Comparison of ENCODE assay signal across 9 mouse cellular contexts in the genomic region with DNA sequence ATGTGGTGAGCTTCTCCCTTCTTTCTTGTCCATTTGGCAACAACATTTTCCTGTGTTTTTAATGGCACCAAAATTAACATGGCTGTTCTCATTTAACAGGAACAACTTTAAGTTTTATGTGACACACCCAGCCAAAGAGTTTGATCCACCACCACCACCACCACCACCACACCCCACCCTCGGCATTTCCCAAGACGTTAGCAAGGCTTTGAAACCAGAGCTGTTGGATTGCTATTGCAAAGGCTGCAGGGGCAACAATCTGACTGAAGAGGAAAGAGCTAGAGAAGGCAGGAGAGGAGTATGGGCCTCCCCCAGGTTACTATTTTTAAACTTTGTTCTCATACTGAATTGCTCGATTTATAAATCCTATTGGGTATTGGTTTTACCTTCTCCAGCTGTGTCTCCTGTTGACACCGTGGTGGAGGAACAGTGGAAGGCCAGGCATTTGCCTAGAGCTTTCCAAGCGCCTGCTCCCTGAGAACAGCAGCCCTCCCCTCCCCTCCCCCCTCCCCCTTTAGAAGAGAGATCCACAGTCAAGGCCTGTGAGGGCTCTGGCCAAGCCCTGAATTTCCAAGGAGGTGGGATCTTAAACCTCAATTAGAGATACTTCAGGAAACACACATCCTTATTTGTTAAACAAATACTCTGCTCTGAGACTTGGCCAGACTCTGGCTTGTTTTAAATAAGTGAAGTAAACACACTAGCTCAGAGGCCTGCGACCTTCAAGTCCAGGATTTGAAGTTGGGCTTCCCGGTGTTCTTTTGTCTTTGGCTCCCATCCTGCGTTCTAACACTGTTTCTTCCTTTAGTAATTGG.
DNase-seq lines count a peak whose midpoint lies in the region; ATAC-seq and TF ChIP-seq lines count a peak whose summit lies in the region.
"Had no signal": no experiment of that assay in that cellular context is flagged by ENCODE, and none has a peak within 500 bp of the region (broad histone marks: within the 10 kb centered on the region; RNA-seq: fewer than 3 reads in every experiment).

No protein-coding gene starts in this region.

- WGBS in kidney, embryonic 16.5 days, result 23% methylated on average over 8 of the region's 8 CpGs
- 16% methylated on average over 8 of the region's 8 CpGs for WGBS in limb, embryonic 11.5 days
- 69% methylated on average over 8 of the region's 8 CpGs for WGBS in small intestine, adult 2 months

- H3K4me2 ChIP-seq in kidney, embryonic 16.5 days (replicated peaks; ENCODE audit: low read depth, low read length), result no peak overlapping the region
- no peak overlapping the region for H3K4me2 ChIP-seq in limb, embryonic 11.5 days (ENCODE audit: low read depth, severe bottlenecking)
- H3K4me2 ChIP-seq: liver, embryonic 15.5 days had no signal

- H3K4me3 ChIP-seq in kidney, embryonic 16.5 days (ENCODE audit: low read length), result no peak overlapping the region
- H3K4me3 ChIP-seq in limb, embryonic 11.5 days (ENCODE audit: low read depth, low read length), result no peak overlapping the region
- no peak overlapping the region for H3K4me3 ChIP-seq in small intestine, adult 2 months (ENCODE audit: low read depth, low read length)
- H3K4me3 ChIP-seq: liver, embryonic 15.5 days had no signal

- H3K27me3 ChIP-seq in kidney, embryonic 16.5 days (ENCODE audit: insufficient read depth, low read length), result no peaks in the 10 kb centered on the region
- H3K27me3 ChIP-seq in limb, embryonic 11.5 days (ENCODE audit: control insufficient read depth, insufficient read depth, low read length), result no peaks in the 10 kb centered on the region
- no peaks in the 10 kb centered on the region for H3K27me3 ChIP-seq in small intestine, adult 2 months (ENCODE audit: control insufficient read depth, insufficient read depth, low read length)
- H3K27me3 ChIP-seq: liver, embryonic 15.5 days had no signal

- no peaks in the 10 kb centered on the region for H3K36me3 ChIP-seq in kidney, embryonic 16.5 days (ENCODE audit: insufficient read depth, low read length)
- no peaks in the 10 kb centered on the region for H3K36me3 ChIP-seq in limb, embryonic 11.5 days (ENCODE audit: control insufficient read depth, insufficient read depth, low read length)
- no peaks in the 10 kb centered on the region for H3K36me3 ChIP-seq in small intestine, adult 2 months (ENCODE audit: control insufficient read depth, insufficient read depth, low read length)
- H3K36me3 ChIP-seq: liver, embryonic 15.5 days had no signal

- DNase-seq in kidney, adult 18-20 months, result no peak
- DNase-seq in embryo, embryonic 9.5 days (ENCODE audit: extremely low spot score), result peak; percentile 42
- peak; percentile 38 for DNase-seq in limb, embryonic 11.5 days (ENCODE audit: low spot score)
- DNase-seq in left cerebral cortex, postnatal 14 days (ENCODE audit: low spot score in 2 of 2), result no peak
- DNase-seq in adrenal gland, adult 18-20 months (ENCODE audit: low spot score in 2 of 2), result no peak
- no peak for DNase-seq in layer of hippocampus, postnatal 10 days (ENCODE audit: low spot score in 2 of 2)

- H3K9me3 ChIP-seq in kidney, embryonic 16.5 days (ENCODE audit: low read length), result no peaks in the 10 kb centered on the region
- H3K9me3 ChIP-seq in limb, embryonic 11.5 days (ENCODE audit: control insufficient read depth, low read length), result no peaks in the 10 kb centered on the region
- H3K9me3 ChIP-seq: liver, embryonic 15.5 days had no signal

- TF ChIP-seq POLR2A in small intestine, adult 2 months (IDR thresholded peaks at IDR 0.05; ENCODE audit: low read depth, low read length), result no peak

- no peak overlapping the region for H3K9ac ChIP-seq in kidney, embryonic 16.5 days (replicated peaks; ENCODE audit: low read length)
- no peak overlapping the region for H3K9ac ChIP-seq in limb, embryonic 11.5 days (ENCODE audit: low read length)
- H3K9ac ChIP-seq: liver, embryonic 15.5 days had no signal

- intact Hi-C loops in left cerebral cortex, postnatal 14 days (cut with DNase I), result no loop called here

- TF ChIP-seq CTCF in small intestine, adult 2 months (IDR thresholded peaks at IDR 0.05; ENCODE audit: extremely low read depth, insufficient read length, insufficient replicate concordance, low read depth, low read length), result no peak

- peak overlapping the region; percentile 5; the same call in 1 of the 2 replicates for H3K27ac ChIP-seq in kidney, embryonic 16.5 days (ENCODE audit: low read length)
- H3K27ac ChIP-seq in limb, embryonic 11.5 days (replicated peaks; ENCODE audit: low read depth, low read length), result peak overlapping the region; percentile 48; the same call in 1 of the 2 replicates
- H3K27ac ChIP-seq in small intestine, adult 2 months (ENCODE audit: insufficient read depth, low read depth, low read length), result peak overlapping the region; percentile 45; the same call in 1 of the 2 replicates
- H3K27ac ChIP-seq: liver, embryonic 15.5 days had no signal

- peaks cover 11% of the 10 kb centered on the region; the same call in 1 of the 2 replicates for H3K4me1 ChIP-seq in kidney, embryonic 16.5 days (ENCODE audit: insufficient read depth, low read length)
- peaks cover 5% of the 10 kb centered on the region; the same call in 1 of the 2 replicates for H3K4me1 ChIP-seq in limb, embryonic 11.5 days (ENCODE audit: control insufficient read depth, insufficient read depth, low read length)
- H3K4me1 ChIP-seq in small intestine, adult 2 months (ENCODE audit: control insufficient read depth, insufficient read depth, insufficient read length, low read length), result peaks cover 12% of the 10 kb centered on the region

- ATAC-seq in kidney, embryonic 16.5 days (ENCODE audit: low FRiP score, low TSS enrichment), result peak; percentile 50; the same call in 1 of the 2 replicates
- ATAC-seq in limb, embryonic 11.5 days (ENCODE audit: insufficient number of reproducible peaks, low FRiP score, low TSS enrichment, low read depth), result 0 out of 2 replicates have a peak, but pooled peaks have one; percentile 51

Comparison
In these comparisons a context has a peak if more than half of its experiments do, and no peak if none do; other contexts are left out.
1. DNase-seq: peak in embryo, embryonic 9.5 days (single experiment) and limb, embryonic 11.5 days (single experiment); none in kidney, adult 18-20 months (single experiment), left cerebral cortex, postnatal 14 days (0 of 2), adrenal gland, adult 18-20 months (0 of 2) and layer of hippocampus, postnatal 10 days (0 of 2).
2. Peak in every context shown above with its lines, with median percentiles within 50 percentile points of each other: H3K27ac ChIP-seq.